Mouse (Mus musculus) right cerebral cortex, postnatal 36 days (tissue): ENCODE measurements at regions not wholly inside any gene's neighbourhood (a gene's known extent, or its start where the extent isn't known, plus 50 kb on each side); places are given as distances from the start of the nearest gene placed in this dataset.
A peak's percentile ranks its signal among the peaks of the same experiment; 100 is the strongest.
"Not testable (repeated sequence)": the region's sequence is repeated elsewhere in the genome, so short reads cannot be mapped to it uniquely, and the experiment has no call there.

Source experiments
- DNase-seq, 2 experiments: peaks; one replicate each; pipeline ENCODE4 v3.0.0; 2022; ENCODE audit warnings: low spot score in 2 of 2, mixed read lengths in 1 of 2

DNA sequence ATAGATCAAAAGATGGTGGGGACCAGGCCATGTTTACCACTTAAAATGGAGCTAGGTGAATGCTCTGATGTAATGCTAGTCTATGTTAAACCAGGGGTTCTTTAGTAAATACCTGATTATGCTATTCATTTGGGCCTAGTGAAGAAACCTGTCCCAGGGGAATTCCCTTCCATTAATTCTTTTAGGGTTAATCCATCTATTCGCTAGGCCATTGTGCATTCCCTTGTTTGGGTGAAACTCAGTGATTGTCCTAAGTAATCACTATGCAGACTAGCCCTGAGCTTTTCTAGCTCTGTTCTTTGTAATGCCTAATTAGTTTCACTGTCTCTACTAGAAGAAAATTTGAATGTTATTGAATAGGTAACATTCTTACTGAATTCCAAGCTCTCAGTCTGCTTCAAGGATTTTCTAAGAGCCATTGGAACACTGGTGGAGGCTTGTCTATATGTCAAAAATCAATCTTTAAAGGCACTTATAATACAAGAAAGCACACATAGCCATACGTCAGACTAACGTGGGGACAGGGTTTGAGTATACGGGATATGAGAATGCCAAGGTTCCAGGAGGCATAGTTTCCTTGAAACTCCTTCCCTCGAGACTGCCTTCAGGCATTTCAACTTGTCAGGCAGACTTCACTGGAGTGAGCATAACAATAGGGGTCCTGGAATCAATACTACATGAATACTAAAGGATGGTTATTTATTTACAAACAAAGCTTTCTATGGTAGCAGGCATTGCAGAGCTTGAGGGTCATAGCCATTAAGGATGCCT is 266.9 kb upstream of the 4930578C19Rik start:
- DNase-seq = no peak

DNA sequence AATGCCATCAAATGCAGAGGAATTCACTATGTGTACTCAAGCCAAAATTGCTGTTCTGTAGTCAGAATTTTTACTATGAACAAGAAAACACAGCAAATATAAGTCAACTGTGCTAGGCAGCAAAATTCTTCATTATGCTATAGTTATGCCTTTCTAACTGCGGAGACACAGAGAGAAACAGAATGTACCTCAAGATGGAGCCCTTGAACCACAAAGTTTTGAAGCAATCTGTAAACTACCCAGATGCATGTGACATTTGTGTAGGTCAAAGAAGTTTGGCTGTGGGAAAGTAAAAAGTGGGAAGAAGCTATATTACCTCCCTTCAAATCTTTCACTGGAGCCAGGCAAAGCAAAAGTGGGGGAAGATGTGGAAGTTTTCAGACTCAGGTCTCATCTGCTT is 226.0 kb upstream of the 4930578C19Rik start:
- DNase-seq = peak in 1 of 2 experiments; percentile 1

DNA sequence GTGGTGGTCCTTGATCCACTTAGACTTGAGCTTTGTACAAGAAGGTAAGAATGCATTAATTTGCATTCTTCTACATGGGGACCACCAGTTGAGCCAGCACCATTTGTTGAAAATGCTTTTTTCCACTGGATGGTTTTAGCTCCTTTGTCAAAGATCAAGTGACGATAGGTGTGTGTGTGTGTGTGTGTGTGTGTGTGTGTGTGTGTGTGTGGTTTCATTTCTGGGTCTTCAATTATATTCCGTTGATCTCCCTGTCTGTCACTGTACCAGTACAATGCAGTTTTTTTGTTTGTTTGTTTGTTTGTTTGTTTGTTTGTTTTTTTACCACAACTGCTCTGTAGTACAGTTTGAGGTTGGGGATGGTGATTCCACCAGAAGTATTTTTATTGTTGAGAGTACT is 206.1 kb upstream of the 4930578C19Rik start:
- DNase-seq = not testable (repeated sequence)

DNA sequence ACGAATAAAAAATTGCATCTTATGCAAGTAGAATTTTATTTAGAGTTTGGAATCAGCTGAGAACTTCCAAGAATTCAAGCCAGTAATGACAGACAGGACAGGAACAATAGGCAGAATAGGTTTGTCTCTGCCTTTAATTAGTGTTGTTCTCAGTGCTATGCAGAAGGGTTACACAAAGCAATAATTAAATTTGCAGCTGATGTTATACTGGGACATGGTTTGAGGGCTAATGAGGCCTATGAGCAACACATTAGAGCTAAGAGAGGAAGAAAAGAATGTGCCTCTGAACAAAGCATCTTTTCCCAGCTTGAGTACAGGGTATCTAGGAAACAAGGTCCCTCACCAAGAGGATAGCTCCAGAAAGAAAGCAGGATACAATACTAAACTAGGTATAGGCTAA is 201.9 kb upstream of the 4930578C19Rik start:
- no peak for DNase-seq

DNA sequence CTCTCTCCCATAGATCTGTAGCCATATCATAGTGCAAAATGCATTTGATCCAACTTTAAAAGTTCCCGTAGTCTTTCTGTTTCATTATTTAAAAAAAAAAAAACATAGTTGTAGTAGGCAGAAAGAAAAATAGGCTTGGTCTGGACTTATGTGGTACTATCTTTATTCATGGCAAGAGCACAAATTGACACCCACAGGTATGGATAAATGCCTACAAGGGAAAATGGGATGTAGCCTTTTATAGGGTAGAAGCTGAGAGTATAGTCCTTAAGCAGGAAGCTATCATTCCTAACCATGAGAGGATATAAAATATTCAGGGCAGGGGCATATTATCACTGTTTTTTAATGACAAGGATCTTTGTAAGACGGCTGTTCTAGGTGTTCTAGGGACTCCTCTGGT is 157.4 kb upstream of the 4930578C19Rik start:
- DNase-seq = no peak
